Mouse (Mus musculus): Measurements from ENCODE around the gene Ppp1r1b. TPM values are rescaled to one million over a fixed set of nuclear protein-coding genes. Genes with fewer than 3 reads are reported as not detected.

Ppp1r1b gene
- polyA plus RNA-seq, 1 experiment from 2014 or later = 0.18 TPM

DNA sequence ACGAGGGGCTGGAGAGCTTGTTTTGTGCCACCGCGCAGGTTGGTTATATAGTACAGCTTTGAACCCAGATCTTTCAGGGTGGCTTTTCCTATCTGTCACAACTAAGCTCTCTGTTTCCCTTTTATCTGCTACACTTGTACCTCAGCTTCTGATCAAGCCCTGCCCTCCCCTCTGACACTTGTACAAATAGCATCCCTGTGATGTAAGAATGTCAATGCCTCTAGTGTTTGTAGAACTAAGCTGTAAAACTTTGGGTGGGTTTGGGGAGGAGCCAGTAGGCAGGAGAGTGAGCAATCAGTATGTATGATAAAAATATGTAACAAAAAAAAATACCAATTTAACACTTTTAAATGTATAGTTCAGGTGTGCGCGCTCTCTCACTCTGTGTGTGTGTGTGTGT is 16.2 kb downstream of the Ppp1r1b start:
- Histone ChIP-seq H3K9me3 (no peaks in the 10 kb centered on the region), H3K27ac (no peak overlapping the region), H3K9ac (replicated peaks) (no peak overlapping the region), H3K4me1 (replicated peaks) (peaks cover 8% of the 10 kb centered on the region), H3K4me3 (replicated peaks) (no peak overlapping the region), H3K36me3 (peaks cover 5% of the 10 kb centered on the region; the same call in 1 of the 2 replicates), H3K4me2 (no peak overlapping the region), H3K27me3 (no peaks in the 10 kb centered on the region)
- WGBS = 91% methylated on average over 5 of the region's 5 CpGs
- no peak for ATAC-seq (ENCODE audit: insufficient number of reproducible peaks, insufficient read depth, low FRiP score, low TSS enrichment, low read depth)

DNA sequence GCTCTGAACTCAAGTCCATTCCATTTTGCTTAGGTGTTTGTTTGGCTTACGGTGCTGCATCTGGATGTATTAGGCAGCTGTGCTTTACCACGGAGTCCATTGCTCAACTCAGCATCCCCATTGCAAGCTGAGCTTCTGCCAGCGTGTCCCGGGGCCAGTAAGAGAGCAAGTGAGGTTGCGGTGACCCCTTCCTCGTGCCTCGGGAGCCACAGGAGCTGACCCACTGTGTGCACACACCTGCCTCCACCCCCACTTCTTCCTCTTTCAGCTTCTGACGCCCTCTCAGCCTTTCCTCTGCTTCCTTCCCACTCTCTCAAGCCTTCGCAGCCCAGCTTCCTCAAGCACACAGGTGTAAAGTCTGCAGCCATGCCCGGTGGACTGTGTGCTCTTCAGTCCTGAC is 18.1 kb downstream of the Ppp1r1b start:
- no peak overlapping the region for H3K4me3 ChIP-seq (replicated peaks)
- no peaks in the 10 kb centered on the region for H3K4me1 ChIP-seq (replicated peaks)
- WGBS = 67% methylated on average over 10 of the region's 10 CpGs
- no peaks in the 10 kb centered on the region for H3K27me3 ChIP-seq
- no peak overlapping the region for H3K27ac ChIP-seq
- no peak for ATAC-seq (ENCODE audit: insufficient number of reproducible peaks, insufficient read depth, low FRiP score, low TSS enrichment, low read depth)
- H3K36me3 ChIP-seq = peaks cover 5% of the 10 kb centered on the region; the same call in 1 of the 2 replicates
- H3K9me3 ChIP-seq = no peaks in the 10 kb centered on the region
- H3K4me2 ChIP-seq = no peak overlapping the region
- no peak overlapping the region for H3K9ac ChIP-seq (replicated peaks)

DNA sequence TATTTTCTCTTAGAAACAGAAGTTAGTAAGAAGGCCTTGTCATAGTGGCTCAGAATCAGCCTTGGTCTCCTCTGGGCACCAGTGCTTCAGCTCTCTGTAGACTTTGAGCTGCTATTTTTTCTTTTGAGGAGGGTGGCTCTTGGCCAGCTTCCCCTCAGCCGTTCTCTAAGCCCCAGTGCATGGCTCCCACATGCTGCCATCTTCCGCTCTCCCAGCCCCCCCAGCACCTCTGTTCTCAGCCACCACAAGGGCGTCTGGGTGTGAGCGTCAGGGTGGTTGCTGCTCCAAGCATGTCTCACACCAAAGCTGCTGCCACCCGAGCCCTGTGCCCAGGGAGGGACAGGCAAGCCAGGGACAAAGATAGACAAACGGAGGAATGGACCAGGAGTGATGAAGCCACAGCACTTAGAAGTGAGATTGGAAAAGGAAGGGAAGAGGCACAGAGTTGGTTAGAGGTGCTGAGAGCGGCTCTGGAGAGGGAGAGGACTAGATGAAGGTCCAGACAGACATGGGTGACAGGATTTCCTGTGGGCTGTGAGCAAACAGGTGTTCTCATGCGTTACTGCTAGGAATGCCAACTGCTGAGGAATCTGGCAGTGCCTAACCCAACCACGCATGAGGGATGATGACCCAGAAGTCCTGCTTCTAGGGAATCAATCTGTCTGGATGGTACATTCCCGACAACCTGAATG is 19.1 kb downstream of the Ppp1r1b start:
- Histone ChIP-seq H3K4me3 (replicated peaks) (no peak overlapping the region), H3K9ac (replicated peaks) (no peak overlapping the region), H3K36me3 (peaks cover 5% of the 10 kb centered on the region; the same call in 1 of the 2 replicates), H3K27me3 (no peaks in the 10 kb centered on the region), H3K9me3 (no peaks in the 10 kb centered on the region), H3K4me1 (replicated peaks) (peaks cover 6% of the 10 kb centered on the region; the same call in 1 of the 2 replicates), H3K4me2 (no peak overlapping the region), H3K27ac (no peak overlapping the region)
- ATAC-seq (ENCODE audit: insufficient number of reproducible peaks, insufficient read depth, low FRiP score, low TSS enrichment, low read depth) = no peak
- WGBS = 82% methylated on average over 10 of the region's 10 CpGs

DNA sequence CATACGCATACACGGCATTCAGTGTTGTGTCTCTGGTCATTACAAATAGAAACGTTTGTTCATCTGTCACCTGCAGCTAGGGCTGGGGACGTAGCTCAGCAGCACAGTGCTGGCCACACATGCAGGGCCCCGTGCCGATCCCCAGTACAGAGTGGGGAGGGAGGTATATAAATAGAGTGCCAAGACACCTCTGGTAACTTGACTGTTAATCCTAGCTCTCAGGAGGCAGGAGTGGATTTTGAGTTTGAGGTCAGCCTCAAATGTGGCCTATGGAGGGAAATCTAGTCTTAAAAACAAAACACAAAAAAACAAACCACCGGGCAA is 19.6 kb downstream of the Ppp1r1b start:
- Histone ChIP-seq H3K27ac (no peak overlapping the region), H3K9ac (replicated peaks) (no peak overlapping the region), H3K9me3 (no peaks in the 10 kb centered on the region), H3K4me3 (replicated peaks) (no peak overlapping the region), H3K4me1 (replicated peaks) (peaks cover 6% of the 10 kb centered on the region; the same call in 1 of the 2 replicates), H3K36me3 (peaks cover 8% of the 10 kb centered on the region; the same call in 1 of the 2 replicates), H3K27me3 (no peaks in the 10 kb centered on the region), H3K4me2 (no peak overlapping the region)
- no peak for ATAC-seq (ENCODE audit: insufficient number of reproducible peaks, insufficient read depth, low FRiP score, low TSS enrichment, low read depth)
- 88% methylated on average over 7 of the region's 7 CpGs for WGBS

DNA sequence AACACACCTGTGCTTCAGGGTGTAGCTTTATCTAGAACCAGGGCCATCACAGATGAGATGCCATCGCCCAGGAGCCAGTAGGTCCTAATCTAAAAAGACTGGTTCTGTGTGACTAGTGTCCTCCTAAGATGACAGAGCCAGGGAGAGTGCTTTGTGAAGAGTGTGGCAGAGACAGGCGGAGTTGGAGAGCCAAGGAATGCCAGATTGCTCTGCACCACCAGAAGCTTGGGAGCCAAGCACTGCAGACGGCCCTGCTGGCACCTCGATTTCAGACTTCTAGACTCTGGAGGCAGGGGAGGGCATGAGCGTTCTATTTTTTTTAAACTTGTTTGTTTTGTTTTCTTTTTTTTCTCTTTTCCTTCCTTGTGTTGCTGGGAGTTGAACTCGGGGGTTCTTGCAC is 21.1 kb downstream of the Ppp1r1b start:
- WGBS = 75% methylated on average over 6 of the region's 6 CpGs
- no peak for ATAC-seq (ENCODE audit: insufficient number of reproducible peaks, insufficient read depth, low FRiP score, low TSS enrichment, low read depth)
- H3K27me3 ChIP-seq = no peaks in the 10 kb centered on the region

GRCm38 (mm10) chr11:98370588-98370987 is 22.4 kb downstream of the Ppp1r1b start:
- Histone ChIP-seq H3K4me1 (replicated peaks) (peaks cover 6% of the 10 kb centered on the region; the same call in 1 of the 2 replicates), H3K36me3 (peaks cover 30% of the 10 kb centered on the region), H3K4me3 (replicated peaks) (no peak overlapping the region), H3K27ac (no peak overlapping the region), H3K4me2 (no peak overlapping the region), H3K27me3 (no peaks in the 10 kb centered on the region), H3K9me3 (no peaks in the 10 kb centered on the region), H3K9ac (replicated peaks) (no peak overlapping the region)
- ATAC-seq (ENCODE audit: insufficient number of reproducible peaks, insufficient read depth, low FRiP score, low TSS enrichment, low read depth) = no peak
- 78% methylated on average over 2 of the region's 2 CpGs for WGBS

More for the DNA sequence above, 21.1 kb downstream of the Ppp1r1b start:
- Histone ChIP-seq H3K4me3 (replicated peaks) (no peak overlapping the region), H3K4me2 (no peak overlapping the region), H3K36me3 (peaks cover 17% of the 10 kb centered on the region), H3K9me3 (no peaks in the 10 kb centered on the region), H3K27ac (no peak overlapping the region), H3K4me1 (replicated peaks) (peaks cover 6% of the 10 kb centered on the region; the same call in 1 of the 2 replicates), H3K9ac (replicated peaks) (no peak overlapping the region)

- H3K36me3 ChIP-seq = peaks cover 41% of the 10 kb centered on the region
- WGBS = 58% methylated on average over 10 of the region's 10 CpGs
- peaks cover 6% of the 10 kb centered on the region; the same call in 1 of the 2 replicates for H3K4me1 ChIP-seq (replicated peaks)
- H3K27ac ChIP-seq = no peak overlapping the region
- H3K27me3 ChIP-seq = no peaks in the 10 kb centered on the region
- no peaks in the 10 kb centered on the region for H3K9me3 ChIP-seq
- no peak for ATAC-seq (ENCODE audit: insufficient number of reproducible peaks, insufficient read depth, low FRiP score, low TSS enrichment, low read depth)
- H3K4me3 ChIP-seq (replicated peaks) = no peak overlapping the region
- H3K4me2 ChIP-seq = no peak overlapping the region
- peak overlapping the region; percentile 27; the same call in 1 of the 2 replicates for H3K9ac ChIP-seq (replicated peaks)
These were observed 23.5 kb downstream of the Ppp1r1b start for GRCm38 (mm10) chr11:98371556-98372240.

DNA sequence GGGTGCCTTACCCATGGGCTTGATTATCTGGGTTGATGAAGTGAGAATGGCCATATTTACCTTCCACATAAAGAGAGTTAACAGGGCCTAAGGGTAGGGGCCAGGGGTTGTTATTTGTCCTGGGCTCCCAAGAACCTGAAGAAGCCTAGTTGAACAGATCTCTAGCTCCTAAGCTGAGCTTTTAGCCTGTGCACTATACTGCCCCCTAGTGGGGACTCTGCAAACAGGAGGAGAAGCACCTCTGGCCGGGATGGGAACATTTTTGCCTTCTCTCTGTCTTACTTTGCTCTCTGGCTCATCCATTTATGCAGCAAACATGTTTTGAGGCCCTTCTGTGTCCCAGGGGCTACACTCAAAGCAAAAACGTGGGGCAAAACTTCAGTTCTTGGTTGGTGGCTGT is 24.2 kb downstream of the Ppp1r1b start:
- H3K9ac ChIP-seq (replicated peaks) = no peak overlapping the region
- H3K36me3 ChIP-seq = peaks cover 48% of the 10 kb centered on the region
- H3K4me2 ChIP-seq = no peak overlapping the region
- H3K4me3 ChIP-seq (replicated peaks) = no peak overlapping the region
- 11% methylated on average over 2 of the region's 2 CpGs for WGBS
- ATAC-seq (ENCODE audit: insufficient number of reproducible peaks, insufficient read depth, low FRiP score, low TSS enrichment, low read depth) = no peak
- no peaks in the 10 kb centered on the region for H3K9me3 ChIP-seq
- H3K27me3 ChIP-seq = no peaks in the 10 kb centered on the region
- H3K4me1 ChIP-seq (replicated peaks) = peaks cover 6% of the 10 kb centered on the region; the same call in 1 of the 2 replicates
- H3K27ac ChIP-seq = no peak overlapping the region

GRCm38 (mm10) chr11:98373244-98373643 is 25.0 kb downstream of the Ppp1r1b start:
- Histone ChIP-seq H3K4me1 (replicated peaks) (peaks cover 6% of the 10 kb centered on the region; the same call in 1 of the 2 replicates), H3K27me3 (no peaks in the 10 kb centered on the region), H3K36me3 (peaks cover 56% of the 10 kb centered on the region), H3K27ac (no peak overlapping the region), H3K4me3 (replicated peaks) (no peak overlapping the region), H3K4me2 (no peak overlapping the region), H3K9ac (replicated peaks) (no peak overlapping the region), H3K9me3 (no peaks in the 10 kb centered on the region)
- WGBS = 88% methylated on average over 6 of the region's 6 CpGs
- ATAC-seq (ENCODE audit: insufficient number of reproducible peaks, insufficient read depth, low FRiP score, low TSS enrichment, low read depth) = no peak

GRCm38 (mm10) chr11:98374266-98374665 is 26.1 kb downstream of the Ppp1r1b start:
- Histone ChIP-seq H3K36me3 (peaks cover 66% of the 10 kb centered on the region), H3K4me2 (no peak overlapping the region), H3K9me3 (no peaks in the 10 kb centered on the region), H3K9ac (replicated peaks) (no peak overlapping the region), H3K27me3 (no peaks in the 10 kb centered on the region), H3K4me3 (replicated peaks) (no peak overlapping the region), H3K4me1 (replicated peaks) (peaks cover 6% of the 10 kb centered on the region; the same call in 1 of the 2 replicates), H3K27ac (no peak overlapping the region)
- no peak for ATAC-seq (ENCODE audit: insufficient number of reproducible peaks, insufficient read depth, low FRiP score, low TSS enrichment, low read depth)
- 75% methylated on average over 8 of the region's 8 CpGs for WGBS

- H3K9ac ChIP-seq (replicated peaks) = no peak overlapping the region
- 69% methylated on average over 5 of the region's 5 CpGs for WGBS
- no peaks in the 10 kb centered on the region for H3K9me3 ChIP-seq
- no peak overlapping the region for H3K27ac ChIP-seq
- no peak overlapping the region for H3K4me3 ChIP-seq (replicated peaks)
- no peaks in the 10 kb centered on the region for H3K27me3 ChIP-seq
- peaks cover 84% of the 10 kb centered on the region for H3K36me3 ChIP-seq
- H3K4me2 ChIP-seq = no peak overlapping the region
- H3K4me1 ChIP-seq (replicated peaks) = peaks cover 1% of the 10 kb centered on the region; the same call in 1 of the 2 replicates
- ATAC-seq (ENCODE audit: insufficient number of reproducible peaks, insufficient read depth, low FRiP score, low TSS enrichment, low read depth) = no peak
These were observed 28.6 kb downstream of the Ppp1r1b start for GRCm38 (mm10) chr11:98376756-98377155.
